Mouse (Mus musculus) kidney, adult 11 months (tissue): Measurements from ENCODE around the gene Spata13.
A peak's percentile ranks its signal among the peaks of the same experiment; 100 is the strongest.

Experiments used
- DNase-seq: peaks from one replicate; pipeline ENCODE4 v3.0.0; 2022

The Spata13 gene

GRCm38 (mm10) chr14:60721938-60722337, 88.1 kb downstream of the Spata13 start:
- DNase-seq: no peak

DNA sequence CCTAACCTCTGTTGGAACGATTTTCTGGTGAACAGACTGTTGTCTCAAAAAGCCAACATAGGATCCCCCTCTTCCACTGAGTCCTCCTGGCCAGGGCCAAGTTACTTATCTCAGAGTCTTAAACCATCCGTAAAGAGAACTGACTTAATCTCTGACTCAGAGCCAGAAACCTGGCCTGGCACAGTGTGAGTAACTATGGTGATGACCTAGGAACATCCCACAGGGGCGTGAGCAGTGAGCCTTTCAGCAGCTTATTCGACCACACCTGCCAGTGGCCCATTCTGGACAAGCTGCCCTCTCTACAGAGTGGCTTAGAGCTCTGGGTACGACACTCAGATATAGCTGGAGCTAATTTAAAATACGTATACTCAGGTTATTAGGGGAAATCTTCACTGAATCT, 92.3 kb downstream of the Spata13 start:
- DNase-seq: peak; percentile 56

DNA sequence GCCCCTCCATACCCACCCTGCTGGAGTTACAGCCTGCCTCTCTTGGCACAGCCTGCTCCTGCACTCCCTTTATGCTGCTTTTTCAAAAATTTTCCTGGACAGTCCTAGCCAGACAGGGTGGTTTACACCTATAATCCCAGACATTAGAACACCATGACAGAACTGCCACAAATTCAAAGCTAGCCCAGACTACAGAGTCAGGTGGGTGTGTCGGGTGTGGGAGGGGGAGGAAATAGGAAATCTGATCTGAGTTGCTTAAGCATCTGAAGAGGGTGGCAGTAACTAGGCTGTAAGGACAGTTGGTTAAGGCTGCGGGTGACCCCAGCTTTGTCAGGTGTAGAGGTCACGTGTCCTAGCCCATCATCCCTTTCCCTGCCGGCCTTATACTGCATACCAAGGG, 93.3 kb downstream of the Spata13 start:
- DNase-seq: no peak

- DNase-seq: no peak
Measured at GRCm38 (mm10) chr14:60732081-60732480, 98.3 kb downstream of the Spata13 start.

DNA sequence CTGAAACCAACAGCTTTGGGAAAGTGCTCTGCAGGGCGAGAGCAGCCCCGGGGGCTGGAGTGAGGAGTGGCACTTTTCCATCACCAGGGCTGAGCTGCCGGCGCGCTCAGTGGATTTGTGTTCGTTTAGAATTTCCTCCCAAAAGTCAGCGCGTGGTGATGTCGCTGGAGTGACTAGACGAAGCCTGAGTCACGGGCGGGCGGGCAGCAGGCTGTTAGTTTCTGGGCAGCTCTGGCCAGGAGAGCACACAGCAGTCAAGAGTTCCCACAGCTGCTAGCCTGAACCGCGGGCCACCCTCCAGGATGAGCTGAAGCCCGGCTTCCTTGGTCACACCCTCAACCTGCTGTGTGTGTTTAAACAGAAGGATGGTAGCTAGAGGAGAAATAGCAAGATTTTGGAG, 99.0 kb downstream of the Spata13 start:
- DNase-seq: no peak

GRCm38 (mm10) chr14:60733706-60734105, 99.9 kb downstream of the Spata13 start:
- DNase-seq: no peak

DNA sequence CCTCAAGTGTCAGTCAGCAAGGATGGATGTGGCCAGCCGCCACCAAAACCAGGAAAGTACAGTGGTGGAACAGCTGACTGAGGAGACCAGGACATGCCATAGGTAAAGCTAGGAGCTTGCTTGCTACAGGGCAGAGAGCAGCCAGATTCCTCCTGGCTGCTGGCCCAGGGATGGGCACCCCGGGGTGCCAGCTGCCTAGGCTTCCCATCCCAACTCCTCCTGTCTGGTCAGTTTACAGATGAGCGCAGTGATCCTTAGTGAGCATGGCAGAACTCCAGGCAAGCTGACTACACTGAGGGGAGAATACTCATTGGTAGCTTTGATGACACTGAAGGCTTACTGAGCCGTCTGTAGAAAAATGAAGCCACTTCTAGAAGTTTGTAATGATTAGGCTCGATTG, 101.4 kb downstream of the Spata13 start:
- no peak for DNase-seq

GRCm38 (mm10) chr14:60735848-60736547, 102.2 kb downstream of the Spata13 start:
- DNase-seq: no peak

DNA sequence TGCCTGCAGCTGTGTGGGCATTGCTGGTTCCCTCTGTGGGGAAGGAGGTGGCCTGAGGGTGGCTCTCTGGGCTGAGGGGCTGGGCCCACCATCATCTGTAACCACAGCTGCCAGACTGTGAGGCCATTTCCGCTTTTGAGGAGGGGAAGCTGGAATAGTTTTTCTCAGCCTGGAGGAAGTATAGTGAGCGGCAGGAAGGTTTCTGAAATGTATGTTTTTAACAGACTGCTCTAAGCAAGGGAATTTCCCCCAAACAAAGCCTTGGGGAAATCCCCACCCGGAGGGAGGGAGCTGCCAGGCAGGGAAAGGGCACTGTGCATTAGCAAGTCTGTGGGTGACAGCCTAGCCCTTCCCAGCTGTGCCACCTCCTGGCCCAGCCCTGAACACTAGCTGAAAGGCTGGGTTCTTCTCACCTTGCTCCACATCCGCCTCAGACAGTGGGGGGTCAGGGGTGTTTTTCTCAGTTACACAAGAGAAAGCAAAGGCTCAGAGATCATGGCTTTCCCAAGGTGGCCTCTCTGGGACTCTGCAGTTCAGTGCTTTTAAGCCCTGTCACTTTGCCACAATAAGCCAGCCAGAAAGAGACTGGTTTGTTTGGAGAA, 102.9 kb downstream of the Spata13 start:
- no peak for DNase-seq

DNA sequence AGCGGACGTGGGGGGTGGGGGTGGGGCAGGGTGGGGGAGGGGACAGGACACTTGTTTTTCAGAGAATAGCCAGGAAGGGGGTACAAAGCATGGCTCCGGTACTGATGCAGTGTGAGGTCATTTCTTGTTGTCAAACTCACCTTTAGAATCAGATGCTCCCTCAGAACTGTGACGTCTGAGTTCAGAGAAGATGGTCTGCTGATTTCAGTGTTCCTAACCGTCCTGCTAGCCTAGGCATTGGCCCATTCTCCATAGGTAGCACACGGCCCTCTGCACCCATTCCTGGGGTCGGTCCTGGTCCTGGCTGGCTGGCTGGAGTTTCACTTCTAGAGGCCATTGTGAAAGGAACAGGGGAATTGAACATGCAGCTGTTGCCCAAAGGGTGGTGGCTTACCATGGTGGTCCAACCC, 103.4 kb downstream of the Spata13 start:
- no peak for DNase-seq

- DNase-seq: no peak
Measured at GRCm38 (mm10) chr14:60738434-60738938, 104.7 kb downstream of the Spata13 start.

DNA sequence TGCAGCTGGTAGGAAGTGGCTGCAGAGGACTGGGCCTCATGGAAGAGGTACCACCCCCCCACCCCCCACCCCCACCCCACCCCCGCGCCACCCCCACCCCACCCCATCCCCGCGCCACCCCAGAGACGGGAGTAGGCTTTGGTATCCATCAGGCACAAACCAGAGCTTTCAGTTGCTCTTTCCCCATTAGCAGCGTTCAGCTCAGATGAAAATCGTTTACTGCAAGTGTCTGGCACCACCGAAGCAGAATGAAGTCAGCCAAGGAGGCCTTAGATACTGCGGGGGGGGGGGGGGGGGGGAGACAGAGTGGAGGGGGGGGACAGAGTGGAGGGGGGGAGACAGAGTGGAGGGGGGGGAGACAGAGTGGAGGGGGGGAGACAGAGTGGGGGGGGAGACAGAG, 105.4 kb downstream of the Spata13 start:
- no peak for DNase-seq

DNA sequence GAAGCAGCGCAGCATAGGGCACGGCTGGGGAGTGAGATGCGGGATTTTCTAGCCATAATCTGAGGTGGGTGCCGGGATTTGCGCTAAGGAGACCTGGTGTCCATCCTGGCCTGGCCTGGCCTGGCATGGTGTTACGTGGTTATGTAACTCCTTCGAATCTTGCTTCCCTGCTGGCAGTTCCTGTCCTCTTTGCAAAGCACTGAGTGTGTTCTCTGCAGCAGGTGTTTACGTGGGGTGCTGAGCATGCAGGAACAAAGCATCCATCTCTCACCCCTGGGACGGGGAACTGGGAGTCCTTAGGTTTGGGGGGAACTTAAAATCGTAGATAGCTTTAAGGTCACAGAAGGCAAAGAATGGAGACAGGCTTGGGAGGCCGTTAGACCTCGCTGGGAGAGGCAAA, 105.8 kb downstream of the Spata13 start:
- no peak for DNase-seq

DNA sequence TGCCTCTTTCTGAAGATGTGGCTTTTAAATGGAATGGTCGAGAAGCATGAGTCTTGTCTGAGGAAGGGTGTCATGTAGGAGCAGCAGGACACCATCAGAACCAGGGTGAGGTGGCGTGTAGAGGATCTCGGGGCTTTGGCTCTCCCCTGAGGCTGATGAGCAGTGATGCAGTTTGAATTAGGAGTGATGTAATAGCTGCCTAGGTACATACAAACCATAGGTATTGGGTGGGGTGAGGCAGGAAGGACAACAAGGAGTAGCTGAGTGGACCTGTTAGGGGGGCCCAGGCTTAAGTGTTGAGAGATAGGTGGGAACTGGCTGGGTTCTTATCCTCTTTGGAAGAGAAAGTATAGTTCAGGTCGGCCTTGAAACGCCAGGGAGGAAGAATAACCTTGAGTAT, 106.7 kb downstream of the Spata13 start:
- DNase-seq: no peak

- DNase-seq: no peak
Measured at GRCm38 (mm10) chr14:60741033-60741432, 107.2 kb downstream of the Spata13 start.

- no peak for DNase-seq
Measured at GRCm38 (mm10) chr14:60741490-60741981, 107.7 kb downstream of the Spata13 start.

DNA sequence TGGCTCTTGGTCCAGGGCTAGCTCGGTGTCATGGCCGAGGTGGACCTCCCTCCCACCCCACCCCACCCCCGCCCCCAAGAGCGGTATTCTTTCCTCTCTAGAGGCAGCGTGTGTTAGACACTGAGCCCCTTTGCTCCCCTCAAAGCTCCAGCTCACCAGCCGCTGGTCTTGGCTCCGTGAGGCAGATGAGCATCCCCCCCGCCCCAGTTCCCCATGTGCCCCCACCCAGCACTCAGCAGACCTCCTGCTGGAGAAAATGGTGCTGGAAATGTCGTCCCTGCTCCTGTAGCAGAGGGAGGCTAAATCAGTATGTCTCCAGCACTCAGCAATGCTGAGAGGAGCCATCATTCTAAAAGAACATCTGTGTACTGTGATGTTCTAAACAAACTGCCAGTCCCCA, 109.9 kb downstream of the Spata13 start:
- no peak for DNase-seq

GRCm38 (mm10) chr14:60745201-60745600, 111.4 kb downstream of the Spata13 start:
- DNase-seq: no peak

DNA sequence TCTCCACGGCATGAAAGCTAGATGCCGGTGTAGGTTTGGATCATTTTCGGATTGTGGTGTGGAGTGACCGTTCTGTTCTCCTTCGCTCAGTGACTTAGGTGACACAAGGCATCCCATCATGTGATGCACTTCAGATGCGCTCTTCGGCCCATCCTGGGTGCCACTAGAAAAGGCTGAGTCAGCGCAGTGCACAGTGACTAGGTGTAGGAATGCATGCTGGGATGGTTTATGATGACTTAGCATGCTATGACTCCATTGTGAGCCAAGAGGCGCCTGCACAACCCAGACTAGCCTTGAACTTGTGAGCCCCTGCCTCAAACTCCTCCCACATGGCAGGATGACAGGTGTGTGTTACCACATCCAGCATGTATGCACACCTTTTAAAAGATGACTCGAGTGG, 112.3 kb downstream of the Spata13 start:
- DNase-seq: no peak

DNA sequence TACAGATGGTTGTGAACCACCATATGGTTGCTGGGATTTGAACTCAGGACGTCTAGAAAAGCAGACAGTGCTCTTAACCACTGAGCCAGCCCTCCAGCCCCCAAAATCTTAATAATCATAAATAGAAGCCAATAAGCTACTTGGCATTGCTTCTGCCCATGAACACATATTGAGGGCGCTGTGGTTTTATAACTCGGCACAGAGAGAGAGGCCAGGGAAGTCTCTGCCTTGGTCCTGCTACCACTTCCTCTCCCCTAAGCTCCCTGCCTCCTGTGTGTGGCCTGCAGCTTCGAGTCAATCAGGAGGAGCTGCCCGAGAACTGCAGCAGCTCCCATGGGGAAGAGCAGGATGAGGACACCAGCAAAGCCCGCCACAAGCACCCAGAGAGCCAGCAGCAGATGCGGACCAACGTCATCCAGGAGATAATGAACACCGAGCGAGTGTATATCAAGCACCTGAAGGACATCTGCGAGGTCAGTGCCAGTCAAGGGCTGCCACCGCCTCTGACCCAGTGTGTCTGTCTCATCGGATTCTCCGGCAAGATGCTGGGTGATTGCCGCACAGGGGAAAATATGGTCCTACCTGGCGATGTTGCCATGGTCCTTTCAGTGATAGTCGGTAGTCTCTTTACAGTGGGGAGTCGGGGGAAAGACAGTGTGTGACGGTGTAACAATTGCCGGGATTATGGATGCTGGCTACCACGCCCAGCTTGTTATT, 113.5 kb downstream of the Spata13 start:
- no peak for DNase-seq

- DNase-seq: no peak
Measured at GRCm38 (mm10) chr14:60749880-60750279, 116.1 kb downstream of the Spata13 start.

GRCm38 (mm10) chr14:60751581-60751980, 117.8 kb downstream of the Spata13 start:
- no peak for DNase-seq

- no peak for DNase-seq
Measured at GRCm38 (mm10) chr14:60752892-60753800, 119.3 kb downstream of the Spata13 start.
